In genomic region chr13:43753652-43754051, GRCm38 (mm10) we compare ENCODE assay signal across 22 mouse cellular contexts. TPM values are rescaled to one million over a fixed set of nuclear protein-coding genes. Genes with fewer than 3 reads are reported as not detected.
"Had no signal": no experiment of that assay in that cellular context is flagged by ENCODE, and none has a peak within 500 bp of the region (broad histone marks: within the 10 kb centered on the region; RNA-seq: fewer than 3 reads in every experiment).

No protein-coding gene starts in this region.

- H3K36me3 ChIP-seq: limb, embryonic 12.5 days; limb, embryonic 15.5 days; midbrain, embryonic 10.5 days; midbrain, embryonic 13.5 days had no signal

- DNase-seq: kidney, adult 8-10 months; kidney, postnatal 36 days; left cerebral cortex, postnatal 4 days; liver, postnatal 0 days; lung, embryonic 14.5 days; right cerebral cortex, adult 18-20 months; right cerebral cortex, postnatal 14 days; right cerebral cortex, postnatal 4 days; thymus, adult 2 months; thymus, postnatal 14 days; thymus, postnatal 4 days had no signal

- H3K4me3 ChIP-seq: limb, embryonic 12.5 days; limb, embryonic 15.5 days; midbrain, embryonic 10.5 days; midbrain, embryonic 13.5 days; myocyte had no signal

- H3K4me2 ChIP-seq: limb, embryonic 12.5 days; limb, embryonic 15.5 days; liver, embryonic 11.5 days; lung, embryonic 14.5 days; midbrain, embryonic 13.5 days had no signal

- H3K27me3 ChIP-seq: limb, embryonic 12.5 days; limb, embryonic 15.5 days had no signal

- H3K4me1 ChIP-seq: limb, embryonic 12.5 days; limb, embryonic 15.5 days; midbrain, embryonic 10.5 days had no signal

- ATAC-seq: liver, postnatal 0 days; lung, postnatal 0 days; midbrain, embryonic 13.5 days; midbrain, embryonic 16.5 days had no signal

- H3K27ac ChIP-seq: limb, embryonic 12.5 days; limb, embryonic 15.5 days; liver, embryonic 14.5 days; macrophage; midbrain, embryonic 10.5 days; midbrain, embryonic 13.5 days; stomach, postnatal 0 days had no signal

- H3K9me3 ChIP-seq: limb, embryonic 12.5 days; limb, embryonic 15.5 days; midbrain, embryonic 10.5 days; midbrain, embryonic 13.5 days had no signal

- H3K9ac ChIP-seq: limb, embryonic 12.5 days; limb, embryonic 15.5 days; liver, embryonic 14.5 days; liver, postnatal 0 days; lung, embryonic 14.5 days; midbrain, embryonic 13.5 days had no signal

RNA-seq across cellular contexts. Expression of gene Cd83, which starts 30.9 kb away (rescaled TPM):
- polyA plus RNA-seq: myocyte had no signal
